Mouse (Mus musculus): ENCODE measurements around the gene Mllt11.

- TF ChIP-seq CTCF (IDR thresholded peaks at IDR 0.05; ENCODE audit: extremely low read depth, insufficient read depth, low read length) (no peak), POLR2A (IDR thresholded peaks at IDR 0.05; ENCODE audit: extremely low read depth, insufficient read depth, low read length) (no peak)
Measured at GRCm38 (mm10) chr3:95247660-95248336, 15.8 kb upstream of the Mllt11 start.
